Mouse (Mus musculus) right cerebral cortex, adult 2 months (tissue): Measurements from ENCODE around the gene Ash1l.

ENCODE experiments used
- DNase-seq, 2 experiments: peaks; one replicate each; pipeline ENCODE4 v3.0.0; 2021 to 2022; ENCODE audit warnings: low spot score in 2 of 2

The Ash1l gene

GRCm38 (mm10) chr3:88950576-88951326, at the start of gene Ash1l, which contains the start of gene Dap3:
Gene Ash1l (plus strand): TSS chr3:88950622.
Gene Dap3 (minus strand): TSS chr3:88951181.
- DNase-seq, result peak; percentile 65 to 75

GRCm38 (mm10) chr3:88904803-88905202, 45.6 kb upstream of the Ash1l start:
- DNase-seq, result no peak

- no peak for DNase-seq
Measured at GRCm38 (mm10) chr3:88905209-88905608, 45.2 kb upstream of the Ash1l start.

- DNase-seq, result no peak
Measured at GRCm38 (mm10) chr3:88905741-88906140, 44.7 kb upstream of the Ash1l start.

- DNase-seq, result no peak
Measured at GRCm38 (mm10) chr3:88906393-88907159, 43.8 kb upstream of the Ash1l start.

- no peak for DNase-seq
Measured at GRCm38 (mm10) chr3:88912585-88912984, 37.8 kb upstream of the Ash1l start.

GRCm38 (mm10) chr3:88913511-88914383, 36.7 kb upstream of the Ash1l start, which contains the start of gene Msto1:
Gene Msto1 (minus strand): TSS chr3:88913999.
- peak; percentile 92 to 94 for DNase-seq

- no peak for DNase-seq
Measured at GRCm38 (mm10) chr3:88914384-88914810, 36.0 kb upstream of the Ash1l start.

- DNase-seq, result no peak
Measured at GRCm38 (mm10) chr3:88918981-88919380, 31.4 kb upstream of the Ash1l start.

- DNase-seq, result no peak
Measured at GRCm38 (mm10) chr3:88921411-88921810, 29.0 kb upstream of the Ash1l start.

GRCm38 (mm10) chr3:88923989-88924591, 26.3 kb upstream of the Ash1l start:
- DNase-seq, result no peak

GRCm38 (mm10) chr3:88925651-88926050, 24.8 kb upstream of the Ash1l start:
- no peak for DNase-seq

GRCm38 (mm10) chr3:88929501-88929900, 20.9 kb upstream of the Ash1l start:
- no peak for DNase-seq

- DNase-seq, result no peak
Measured at GRCm38 (mm10) chr3:88939071-88939470, 11.4 kb upstream of the Ash1l start.

- DNase-seq, result no peak
Measured at GRCm38 (mm10) chr3:88939749-88940148, 10.7 kb upstream of the Ash1l start.

- DNase-seq, result no peak
Measured at GRCm38 (mm10) chr3:88942316-88942880, 8.0 kb upstream of the Ash1l start.

- DNase-seq, result no peak
Measured at GRCm38 (mm10) chr3:88944109-88944508, 6.3 kb upstream of the Ash1l start.

GRCm38 (mm10) chr3:88949786-88950575, 441 bp upstream of the Ash1l start:
- DNase-seq, result peak; percentile 78 to 81

GRCm38 (mm10) chr3:88951327-88951800, 942 bp downstream of the Ash1l start:
- DNase-seq, result no peak

- no peak for DNase-seq
Measured at GRCm38 (mm10) chr3:88953246-88953645, 2.8 kb downstream of the Ash1l start.
